Mouse (Mus musculus) CD4-positive naive resting alpha-beta T cell, adult 57 days (primary cell): ENCODE data around the gene Hepacam. TPM values are rescaled to one million over a fixed set of nuclear protein-coding genes. Genes with fewer than 3 reads are reported as not detected.

Experiments
- total RNA-seq: library from RNA; stranded (reverse); gene quantifications from one replicate; pipeline ENCODE4 v1.2.4, GENCODE M21; 2023

The Hepacam gene
- total RNA-seq = not detected

DNA sequence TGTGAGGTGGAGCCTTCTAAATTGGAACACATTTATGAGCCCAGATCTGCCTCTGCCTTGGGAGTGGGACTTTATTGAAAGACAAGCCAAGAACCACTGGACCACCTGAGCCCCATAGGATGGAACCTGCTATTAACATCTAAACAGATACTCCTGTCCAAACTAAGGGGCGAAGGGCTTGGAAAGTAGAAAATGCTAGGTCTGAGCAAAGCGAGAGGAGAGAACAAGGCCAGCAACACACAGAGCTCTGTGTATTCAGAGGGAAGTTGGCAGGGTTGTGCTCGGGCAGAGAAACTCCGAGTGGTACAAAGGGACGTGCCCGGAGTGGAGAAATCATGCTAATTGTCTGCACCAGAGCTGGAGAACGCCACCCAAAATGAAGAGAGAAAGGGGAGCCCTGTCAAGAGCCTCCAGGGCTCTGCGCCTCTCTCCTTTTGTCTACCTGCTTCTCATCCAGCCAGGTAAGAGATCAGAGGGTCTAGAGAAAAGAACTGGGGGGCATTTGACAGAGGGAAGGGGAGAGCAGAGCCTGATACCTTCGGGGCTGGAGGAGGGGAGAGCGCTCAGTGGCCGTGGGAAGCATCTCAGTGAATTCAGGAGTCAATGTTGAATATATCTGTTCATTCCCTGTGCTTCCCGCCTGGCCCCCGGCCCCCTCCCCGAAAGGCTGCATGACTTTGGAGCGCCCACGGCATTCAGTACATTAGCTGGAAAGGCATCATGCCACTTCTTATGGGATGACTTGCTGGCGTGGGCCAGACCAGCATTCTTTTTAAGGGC is at the start of gene Hepacam:
Gene Hepacam (plus strand): TSS at position 51 of the 780 bp plus-strand sequence.

GRCm38 (mm10) chr9:37347988-37348642 is 19.0 kb upstream of the Hepacam start, which contains the start of gene Ccdc15:
Gene Ccdc15, minus strand, starts transcription at chr9:37348432.

DNA sequence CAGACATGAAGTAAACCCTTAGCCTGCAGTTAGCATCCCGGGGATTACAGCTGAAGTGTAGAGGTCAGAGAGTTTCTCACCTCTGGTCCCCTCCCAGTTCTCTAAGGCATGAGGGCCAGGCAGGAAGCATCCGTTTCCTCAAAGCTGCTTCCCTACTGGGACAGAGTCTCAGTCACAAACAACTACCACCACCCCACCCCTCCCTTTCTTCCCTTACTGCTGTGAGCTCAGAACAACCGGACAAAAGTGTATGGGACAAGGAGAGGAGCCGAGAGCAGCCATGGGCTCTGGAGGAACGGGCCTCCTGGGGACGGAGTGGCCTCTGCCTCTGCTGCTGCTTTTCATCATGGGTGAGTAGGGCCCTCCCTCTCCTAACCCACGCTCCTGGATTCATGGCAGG is 34.7 kb downstream of the Hepacam start, which contains the start of gene Robo4:
Gene Robo4 (plus strand): TSS at position 96 of the 400 bp plus-strand sequence.

DNA sequence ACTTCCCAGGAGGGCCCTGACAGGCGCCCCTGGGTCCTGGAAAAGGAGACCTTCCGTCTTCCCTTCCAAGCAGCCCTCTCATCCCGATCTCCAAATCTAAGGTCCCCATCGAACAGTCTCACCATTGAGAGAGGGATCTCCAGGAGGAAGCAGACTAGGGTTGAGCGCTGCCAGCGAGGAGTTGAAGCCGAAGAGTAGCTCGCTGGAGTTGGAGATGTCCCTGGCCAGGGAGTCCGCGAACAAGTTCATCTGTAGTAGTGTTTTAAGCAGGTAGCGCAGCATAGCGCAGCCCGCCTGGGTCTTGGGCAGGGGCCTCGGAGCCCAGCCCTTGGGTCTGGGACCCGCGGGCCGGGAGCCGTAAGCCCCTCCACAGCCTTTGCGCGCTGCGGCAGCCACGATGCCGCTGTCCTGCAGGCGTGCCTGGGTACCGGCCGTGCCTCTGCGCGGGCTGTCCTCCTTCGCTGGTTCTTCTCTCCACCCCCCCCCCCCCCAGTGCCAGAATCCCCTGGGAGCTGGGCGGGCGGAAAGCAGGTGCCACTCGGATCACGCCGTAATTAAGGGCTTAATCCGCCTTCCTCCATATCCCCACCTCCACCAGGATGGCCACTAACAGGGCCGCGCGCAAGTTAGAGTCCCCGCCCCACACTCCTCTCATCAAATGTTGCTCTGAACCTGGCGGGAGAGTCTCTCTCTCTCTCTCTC is 65.7 kb downstream of the Hepacam start, which contains the start of gene Robo3:
Gene Robo3 (minus strand): TSS at position 527 of the 702 bp plus-strand sequence.

Other genes starting within 250 kb of the Hepacam start
- gene Pknox2, start 219.9 kb upstream of the Hepacam start, total RNA-seq = not detected
- 1.7 TPM for gene Tmem218, start 159.1 kb upstream of the Hepacam start, total RNA-seq
- gene Slc37a2, start 111.6 kb upstream of the Hepacam start, total RNA-seq = 2.9 TPM
- 10.1 TPM for gene Ccdc15, start 18.9 kb upstream of the Hepacam start, total RNA-seq
- gene Robo4, start 34.5 kb downstream of the Hepacam start, total RNA-seq = 0.44 TPM
- gene Robo3, start 65.9 kb downstream of the Hepacam start, total RNA-seq = not detected
- 48.4 TPM for gene Msantd2, start 122.0 kb downstream of the Hepacam start, total RNA-seq
- 1.8 TPM for gene Esam, start 160.7 kb downstream of the Hepacam start, total RNA-seq
- not detected for gene Vsig2, start 171.9 kb downstream of the Hepacam start, total RNA-seq
- gene Nrgn, start 185.6 kb downstream of the Hepacam start, total RNA-seq = 5.4 TPM
- 7.2 TPM for gene Siae, start 188.3 kb downstream of the Hepacam start, total RNA-seq
- 1.2 TPM for gene Spa17, start 246.4 kb downstream of the Hepacam start, total RNA-seq